Mouse (Mus musculus): ENCODE measurements around the gene Lrrc39.

Lrrc39 gene

DNA sequence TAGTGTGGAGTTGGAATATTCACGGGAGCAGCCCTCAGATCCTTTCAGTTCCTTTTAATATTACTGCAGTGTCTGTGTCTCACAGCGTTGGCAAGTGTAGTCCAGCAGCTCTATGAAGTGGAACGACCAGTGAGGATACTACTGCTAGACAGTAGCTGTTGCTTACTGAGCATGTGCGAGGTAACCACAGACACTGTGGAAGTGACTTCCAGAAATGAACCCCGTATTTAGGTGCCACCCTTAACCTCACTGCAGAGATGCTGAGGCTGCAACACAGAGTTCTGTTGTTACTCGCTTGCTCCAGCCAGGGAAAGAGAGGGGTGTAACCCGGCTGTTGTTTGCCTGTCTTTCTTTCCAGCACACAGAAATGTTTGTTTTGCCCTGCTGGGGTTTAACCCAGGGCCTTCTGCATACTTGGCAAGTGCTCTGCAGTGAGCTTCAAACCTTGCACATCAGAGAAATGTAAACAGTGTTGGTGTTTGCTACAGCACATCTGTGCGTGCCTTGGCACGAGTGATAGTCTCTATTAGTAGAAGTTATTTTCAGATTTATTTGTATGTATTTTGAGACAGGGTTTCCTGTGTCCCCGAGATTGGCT, 51.6 kb downstream of the Lrrc39 start, which contains the start of gene Trmt13:
Gene Trmt13 (minus strand): TSS at position 293 of the 598 bp plus-strand sequence.
- DNase-seq: no peak

DNA sequence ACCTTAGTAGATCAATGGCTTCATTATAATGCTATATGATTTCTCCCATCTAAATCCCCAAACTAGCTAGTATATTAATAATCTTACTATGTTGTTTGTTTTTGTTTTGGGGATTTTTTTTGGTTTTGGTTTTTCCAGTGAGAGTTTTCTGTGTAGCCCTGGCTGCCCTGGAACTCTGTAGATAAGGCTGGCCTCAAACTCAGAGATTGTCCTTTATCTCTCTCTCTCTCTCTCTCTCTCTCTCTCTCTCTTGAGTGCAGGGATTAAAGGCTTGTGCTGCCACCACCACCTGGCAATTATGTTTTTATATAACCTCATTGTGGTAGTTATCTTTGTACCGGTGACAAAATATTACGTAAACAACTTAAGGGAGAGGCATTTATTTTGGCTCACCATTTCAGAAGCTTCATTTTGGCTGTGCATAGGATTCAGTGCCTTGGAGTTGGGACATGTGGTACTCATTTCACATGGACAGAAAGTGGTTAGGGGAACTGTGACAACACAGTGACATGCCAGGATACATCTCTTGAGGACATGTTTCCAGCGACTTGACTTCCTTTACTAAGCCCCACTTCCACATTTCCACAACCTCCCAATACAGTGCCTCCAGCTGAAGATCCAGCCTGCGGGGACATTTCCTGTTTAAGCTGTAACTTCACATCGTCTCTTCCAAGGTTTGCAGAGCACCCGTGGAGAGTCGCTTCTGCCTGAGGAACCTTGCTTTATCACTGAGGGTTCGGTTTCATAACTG, 52.7 kb downstream of the Lrrc39 start:
- DNase-seq: no peak

DNA sequence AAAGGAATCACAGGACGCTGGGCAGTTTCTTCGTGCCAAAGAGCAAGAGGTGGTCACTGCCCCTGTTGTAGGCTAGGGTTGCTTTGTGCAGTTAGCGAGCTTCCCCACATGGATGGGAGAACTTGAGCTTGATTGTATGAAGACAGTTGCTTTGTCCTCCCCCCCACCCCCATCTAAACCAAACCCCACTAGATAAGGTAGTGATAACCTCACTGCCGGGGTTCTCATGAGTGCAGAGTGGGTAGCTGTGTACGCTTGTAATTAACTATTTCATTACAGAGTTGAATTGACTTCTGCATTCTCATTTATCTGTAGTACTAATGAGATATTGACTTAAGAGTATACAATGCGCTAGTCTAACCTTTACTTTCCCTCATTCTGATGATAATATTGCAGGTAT, 56.1 kb downstream of the Lrrc39 start:
- no peak for DNase-seq

DNA sequence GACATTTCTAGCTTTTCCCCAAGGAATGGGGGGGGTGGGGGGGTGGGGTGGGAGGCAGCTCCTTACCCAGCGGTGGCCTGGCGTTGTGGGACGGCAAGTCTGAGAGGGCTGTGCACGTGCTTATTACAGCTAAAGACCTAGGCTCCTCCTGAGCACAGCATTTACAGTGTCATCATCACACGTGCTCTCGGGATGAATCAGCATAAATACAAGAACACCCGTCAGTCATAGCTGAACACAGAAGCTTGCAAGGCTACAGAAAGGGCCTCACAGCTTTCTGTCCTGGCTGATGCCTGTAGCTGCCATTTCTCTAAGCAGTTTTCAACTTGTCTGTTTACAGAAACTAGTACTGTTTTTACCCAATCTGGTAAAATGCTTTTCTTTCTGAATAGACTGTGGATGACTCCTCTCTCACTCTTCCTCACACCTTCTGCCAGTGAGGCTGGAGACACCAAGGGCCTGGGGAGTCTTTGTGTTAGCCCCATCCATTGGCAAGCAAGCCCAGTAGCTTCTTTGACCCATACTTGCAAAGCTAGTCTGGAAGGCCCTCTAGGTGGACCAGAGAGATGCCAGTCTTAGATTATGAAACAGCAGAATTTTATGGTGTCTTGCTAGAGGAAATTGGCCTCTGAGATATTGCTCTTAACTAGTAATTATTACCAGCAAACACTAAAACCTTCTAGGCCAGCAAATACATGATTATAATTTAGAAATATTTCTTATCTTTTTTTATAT, 58.0 kb downstream of the Lrrc39 start:
- no peak for DNase-seq

DNA sequence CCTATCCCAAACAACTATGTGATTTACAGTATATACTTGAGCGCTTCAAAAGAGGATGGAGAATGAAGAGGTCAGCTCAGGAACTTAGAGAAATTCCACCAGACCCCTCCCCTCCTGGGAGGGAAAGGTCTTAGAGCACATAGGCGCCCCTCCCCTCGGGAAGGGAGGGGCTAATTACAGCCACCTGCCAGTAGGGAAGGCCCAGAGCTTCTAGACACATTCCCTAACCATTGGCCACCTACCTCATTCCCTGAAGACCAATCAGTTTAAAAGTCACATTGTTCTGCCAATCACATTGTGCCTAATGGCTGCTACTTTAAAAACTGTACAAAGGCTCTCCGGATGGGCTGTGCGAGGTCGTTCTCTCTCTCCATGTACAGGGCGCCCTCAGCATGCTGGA, 59.9 kb downstream of the Lrrc39 start:
- DNase-seq: no peak

DNA sequence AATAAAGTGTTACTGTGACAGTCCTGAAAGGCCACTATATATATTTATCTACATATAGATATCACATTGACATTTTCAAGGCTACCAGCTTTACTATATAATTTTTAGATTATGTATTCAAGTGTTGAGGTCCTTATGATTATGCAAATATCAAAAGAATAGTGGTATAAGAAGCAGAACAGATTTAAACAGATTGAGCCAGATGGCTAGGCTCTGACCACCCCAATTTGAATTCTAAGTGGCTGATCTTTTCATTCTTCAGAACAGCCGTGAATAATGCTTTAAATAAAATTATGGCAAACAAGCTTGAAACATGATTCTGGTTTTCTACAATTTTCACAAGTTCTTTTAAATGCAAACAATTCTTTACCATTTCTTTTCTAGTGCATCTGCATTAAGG, 68.7 kb downstream of the Lrrc39 start:
- no peak for DNase-seq

Measured in kidney, postnatal 25 days (tissue).